Mouse (Mus musculus): ENCODE results near the gene Snrk. TPM values are rescaled to one million over a fixed set of nuclear protein-coding genes. Genes with fewer than 3 reads are reported as not detected.
A peak's percentile ranks its signal among the peaks of the same experiment; 100 is the strongest.

Gene Snrk
- polyA plus RNA-seq, 1 experiment: 111 TPM

- Histone ChIP-seq H3K27ac (replicated peaks; ENCODE audit: low read depth, low read length) (peak overlapping the region; percentile 25), H3K4me1 (ENCODE audit: control insufficient read depth, insufficient read depth, insufficient read length, low read length) (peaks cover 33% of the 10 kb centered on the region), H3K4me3 (ENCODE audit: insufficient read depth, low read depth, low read length) (no peak overlapping the region)
Observed at GRCm38 (mm10) chr9:122173405-122174233, 56.6 kb downstream of the Snrk start.

- Histone ChIP-seq H3K4me3 (ENCODE audit: insufficient read depth, low read depth, low read length) (no peak overlapping the region), H3K4me1 (ENCODE audit: control insufficient read depth, insufficient read depth, insufficient read length, low read length) (peaks cover 44% of the 10 kb centered on the region), H3K27ac (replicated peaks; ENCODE audit: low read depth, low read length) (0 out of 2 replicates have a peak overlapping the region, but pooled peaks have one; percentile 9)
Observed at GRCm38 (mm10) chr9:122174723-122175122, 57.7 kb downstream of the Snrk start.

GRCm38 (mm10) chr9:122177256-122178220, 60.5 kb downstream of the Snrk start:
- peak overlapping the region; percentile 91 for H3K27ac ChIP-seq (replicated peaks; ENCODE audit: low read depth, low read length)
- peaks cover 52% of the 10 kb centered on the region for H3K4me1 ChIP-seq (ENCODE audit: control insufficient read depth, insufficient read depth, insufficient read length, low read length)
- no peak overlapping the region for H3K4me3 ChIP-seq (ENCODE audit: insufficient read depth, low read depth, low read length)

GRCm38 (mm10) chr9:122178427-122178826, 61.4 kb downstream of the Snrk start:
- peak overlapping the region; percentile 91 for H3K27ac ChIP-seq (replicated peaks; ENCODE audit: low read depth, low read length)
- no peak overlapping the region for H3K4me3 ChIP-seq (ENCODE audit: insufficient read depth, low read depth, low read length)
- peaks cover 50% of the 10 kb centered on the region for H3K4me1 ChIP-seq (ENCODE audit: control insufficient read depth, insufficient read depth, insufficient read length, low read length)

- H3K4me1 ChIP-seq (ENCODE audit: control insufficient read depth, insufficient read depth, insufficient read length, low read length): peaks cover 43% of the 10 kb centered on the region
- H3K27ac ChIP-seq (replicated peaks; ENCODE audit: low read depth, low read length): peak overlapping the region; percentile 91
- no peak overlapping the region for H3K4me3 ChIP-seq (ENCODE audit: insufficient read depth, low read depth, low read length)
Observed at GRCm38 (mm10) chr9:122180105-122180504, 63.0 kb downstream of the Snrk start.

- Histone ChIP-seq H3K4me1 (ENCODE audit: control insufficient read depth, insufficient read depth, insufficient read length, low read length) (peaks cover 48% of the 10 kb centered on the region), H3K4me3 (ENCODE audit: insufficient read depth, low read depth, low read length) (no peak overlapping the region), H3K27ac (replicated peaks; ENCODE audit: low read depth, low read length) (no peak overlapping the region)
Observed at GRCm38 (mm10) chr9:122183074-122183473, 66.0 kb downstream of the Snrk start.

GRCm38 (mm10) chr9:122184329-122184728, 67.3 kb downstream of the Snrk start:
- Histone ChIP-seq H3K4me3 (ENCODE audit: insufficient read depth, low read depth, low read length) (no peak overlapping the region), H3K27ac (replicated peaks; ENCODE audit: low read depth, low read length) (peak overlapping the region; percentile 15; the same call in 1 of the 2 replicates), H3K4me1 (ENCODE audit: control insufficient read depth, insufficient read depth, insufficient read length, low read length) (peaks cover 41% of the 10 kb centered on the region)

GRCm38 (mm10) chr9:122185061-122185460, 68.0 kb downstream of the Snrk start:
- Histone ChIP-seq H3K4me3 (ENCODE audit: insufficient read depth, low read depth, low read length) (no peak overlapping the region), H3K27ac (replicated peaks; ENCODE audit: low read depth, low read length) (peak overlapping the region; percentile 86), H3K4me1 (ENCODE audit: control insufficient read depth, insufficient read depth, insufficient read length, low read length) (peaks cover 34% of the 10 kb centered on the region)

GRCm38 (mm10) chr9:122185953-122186352, 68.9 kb downstream of the Snrk start:
- H3K27ac ChIP-seq (replicated peaks; ENCODE audit: low read depth, low read length): peak overlapping the region; percentile 86
- peaks cover 30% of the 10 kb centered on the region for H3K4me1 ChIP-seq (ENCODE audit: control insufficient read depth, insufficient read depth, insufficient read length, low read length)
- no peak overlapping the region for H3K4me3 ChIP-seq (ENCODE audit: insufficient read depth, low read depth, low read length)

GRCm38 (mm10) chr9:122186643-122187226, 69.7 kb downstream of the Snrk start:
- Histone ChIP-seq H3K27ac (replicated peaks; ENCODE audit: low read depth, low read length) (peak overlapping the region; percentile 86), H3K4me3 (ENCODE audit: insufficient read depth, low read depth, low read length) (no peak overlapping the region), H3K4me1 (ENCODE audit: control insufficient read depth, insufficient read depth, insufficient read length, low read length) (peaks cover 30% of the 10 kb centered on the region)

- H3K4me3 ChIP-seq (ENCODE audit: insufficient read depth, low read depth, low read length): no peak overlapping the region
Observed at GRCm38 (mm10) chr9:122187451-122187921, 70.4 kb downstream of the Snrk start.

GRCm38 (mm10) chr9:122188724-122189123, 71.7 kb downstream of the Snrk start:
- H3K27ac ChIP-seq (replicated peaks; ENCODE audit: low read depth, low read length): no peak overlapping the region
- no peak overlapping the region for H3K4me3 ChIP-seq (ENCODE audit: insufficient read depth, low read depth, low read length)
- peaks cover 30% of the 10 kb centered on the region for H3K4me1 ChIP-seq (ENCODE audit: control insufficient read depth, insufficient read depth, insufficient read length, low read length)

More at GRCm38 (mm10) chr9:122187451-122187921, 70.4 kb downstream of the Snrk start:
- Histone ChIP-seq H3K27ac (replicated peaks; ENCODE audit: low read depth, low read length) (peak overlapping the region; percentile 86), H3K4me1 (ENCODE audit: control insufficient read depth, insufficient read depth, insufficient read length, low read length) (peaks cover 30% of the 10 kb centered on the region)

GRCm38 (mm10) chr9:122193361-122193760, 76.3 kb downstream of the Snrk start:
- H3K4me3 ChIP-seq (ENCODE audit: insufficient read depth, low read depth, low read length): no peak overlapping the region
- H3K27ac ChIP-seq (replicated peaks; ENCODE audit: low read depth, low read length): no peak overlapping the region
- peaks cover 7% of the 10 kb centered on the region; the same call in 1 of the 2 replicates for H3K4me1 ChIP-seq (ENCODE audit: control insufficient read depth, insufficient read depth, insufficient read length, low read length)

GRCm38 (mm10) chr9:122193823-122194222, 76.8 kb downstream of the Snrk start:
- Histone ChIP-seq H3K4me1 (ENCODE audit: control insufficient read depth, insufficient read depth, insufficient read length, low read length) (0 out of 2 replicates have a peak, but pooled peaks cover 3% of the 10 kb centered on the region), H3K4me3 (ENCODE audit: insufficient read depth, low read depth, low read length) (no peak overlapping the region), H3K27ac (replicated peaks; ENCODE audit: low read depth, low read length) (no peak overlapping the region)

All from brown adipose tissue, adult 24 weeks (tissue).